Mouse (Mus musculus) small intestine, adult 2 months (tissue): Measurements from ENCODE around the gene Gpatch11. TPM values are rescaled to one million over a fixed set of nuclear protein-coding genes. Genes with fewer than 3 reads are reported as not detected.

Source experiments
- H3K27ac ChIP-seq: fragments of 200-500 bp; 2 replicates; pipeline ENCODE4 v1.5.1; 2012; ENCODE audit warnings: low read depth, low read length, control low read depth, inconsistent platforms; ENCODE audit not compliant: insufficient read depth
- H3K27me3 ChIP-seq: fragments of 200-500 bp; 2 replicates; pipeline ENCODE4 v1.6.1; 2012; ENCODE audit warnings: mild to moderate bottlenecking, moderate library complexity, low read length, inconsistent platforms; ENCODE audit not compliant: control insufficient read depth, insufficient read depth
- H3K36me3 ChIP-seq: fragments of 200-500 bp; 2 replicates; pipeline ENCODE4 v1.6.1; 2012; ENCODE audit warnings: mild to moderate bottlenecking, low read length, control low read depth, inconsistent platforms; ENCODE audit not compliant: control insufficient read depth, insufficient read depth
- H3K4me1 ChIP-seq: fragments of 200-500 bp; 2 replicates; pipeline ENCODE4 v1.6.1; 2012; ENCODE audit warnings: low read length, inconsistent platforms, mixed read lengths; ENCODE audit not compliant: control insufficient read depth, insufficient read depth, insufficient read length
- H3K4me3 ChIP-seq: fragments of 200-500 bp; 2 replicates; pipeline ENCODE4 v1.5.1; 2012; ENCODE audit warnings: low read depth, mild to moderate bottlenecking, control low read depth, inconsistent platforms, low read length, moderate library complexity
- CTCF ChIP-seq: fragments of 200-500 bp; IDR thresholded peaks from 2 replicates; pipeline ENCODE4 v1.5.1; 2012; ENCODE audit warnings: low read depth, mild to moderate bottlenecking, control low read depth, inconsistent platforms, low read length, moderate library complexity, mixed read lengths; ENCODE audit not compliant: insufficient replicate concordance, insufficient read length; ENCODE audit errors: extremely low read depth
- POLR2A ChIP-seq: fragments of 200-500 bp; IDR thresholded peaks from 2 replicates; pipeline ENCODE4 v1.6.1; 2012; ENCODE audit warnings: low read depth, mild to moderate bottlenecking, control low read depth, inconsistent platforms, low read length, moderate library complexity
- WGBS: fragments of 180-500 bp; shearing (Covaris S2); methylation state at CpG from one replicate; pipeline ENCODE4 v1.1.7; 2018; 5-methylcytosine and 5-hydroxymethylcytosine counted together
- polyA plus RNA-seq: library from polyadenylated mRNA; depleted of rRNA; stranded (reverse); fragments of >200 nt; gene quantifications from 2 replicates; pipeline ENCODE4 v1.2.3, GENCODE M21; 2012

Gene Gpatch11
- polyA plus RNA-seq, 1 experiment: 6.5 TPM

- peak; percentile 90 for TF ChIP-seq POLR2A
- TF ChIP-seq CTCF: no peak
- 1% methylated on average over 28 of the region's 28 CpGs for WGBS
- peaks cover 3% of the 10 kb centered on the region; the same call in 1 of the 2 replicates for H3K4me1 ChIP-seq
- peak within 1 kb of the TSS; percentile 78 for H3K4me3 ChIP-seq
- no peaks in the 10 kb centered on the region for H3K27me3 ChIP-seq
- H3K27ac ChIP-seq: peak within 1 kb of the TSS; percentile 89
- H3K36me3 ChIP-seq: peaks cover 12% of the 10 kb centered on the region
Measured at GRCm38 (mm10) chr17:78882401-78883112, 47.2 kb downstream of the Gpatch11 start, which contains the start of gene Eif2ak2. Eif2ak2 (minus strand) TSS chr17:78882573.

DNA sequence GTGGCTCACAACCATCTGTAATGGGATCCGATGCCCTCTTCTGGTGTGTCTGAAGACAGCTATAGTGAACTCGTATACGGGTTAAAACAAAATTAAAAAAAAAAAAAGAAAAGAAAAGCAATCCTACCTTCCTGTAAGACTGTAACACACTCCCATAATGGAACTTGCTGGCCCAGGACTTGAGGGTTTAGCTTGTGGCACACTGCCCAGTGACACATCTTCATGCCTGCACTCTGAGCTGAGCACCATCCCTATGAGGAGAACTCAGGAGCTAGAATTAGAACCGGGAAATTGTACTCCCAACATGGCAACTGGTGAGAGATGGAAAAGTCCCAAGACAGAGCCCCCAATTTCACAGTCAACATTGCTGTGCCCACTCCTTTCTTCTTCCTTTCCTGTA lies 47.9 kb downstream of the Gpatch11 start:
- H3K27ac ChIP-seq: no peak overlapping the region
- TF ChIP-seq CTCF (no peak), POLR2A (no peak)
- peaks cover 5% of the 10 kb centered on the region for H3K36me3 ChIP-seq
- H3K4me1 ChIP-seq: peaks cover 3% of the 10 kb centered on the region; the same call in 1 of the 2 replicates
- 88% methylated on average over 4 of the region's 4 CpGs for WGBS
- no peak overlapping the region for H3K4me3 ChIP-seq
- no peaks in the 10 kb centered on the region for H3K27me3 ChIP-seq

GRCm38 (mm10) chr17:78885286-78886065 lies 50.1 kb downstream of the Gpatch11 start:
- H3K27me3 ChIP-seq: no peaks in the 10 kb centered on the region
- H3K27ac ChIP-seq: no peak overlapping the region
- no peak overlapping the region for H3K4me3 ChIP-seq
- no peaks in the 10 kb centered on the region for H3K36me3 ChIP-seq
- H3K4me1 ChIP-seq: peaks cover 3% of the 10 kb centered on the region; the same call in 1 of the 2 replicates
- 80% methylated on average over 5 of the region's 5 CpGs for WGBS
- no peak for TF ChIP-seq CTCF
- TF ChIP-seq POLR2A: no peak

DNA sequence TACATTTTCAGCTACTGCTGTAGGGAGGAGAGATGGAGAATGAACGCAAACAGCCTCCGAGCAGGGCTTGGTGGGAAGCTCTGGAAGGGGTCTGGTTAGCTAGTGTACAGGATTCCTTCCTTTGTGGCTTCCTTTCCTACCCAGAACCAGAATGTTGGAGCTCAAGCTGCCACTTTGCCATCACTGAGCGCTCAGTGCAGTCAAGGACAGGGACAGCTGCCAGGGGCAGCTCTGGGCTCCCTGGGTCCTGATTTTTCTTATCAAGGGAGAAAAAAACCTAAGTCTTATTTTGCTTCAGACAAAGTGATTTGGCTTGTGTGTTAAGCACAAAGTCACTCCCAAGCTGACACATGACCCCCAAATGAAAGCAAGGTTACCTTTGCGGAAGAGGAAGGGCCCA lies 53.2 kb downstream of the Gpatch11 start:
- WGBS: 85% methylated on average over 4 of the region's 4 CpGs
- TF ChIP-seq POLR2A: no peak
- no peak for TF ChIP-seq CTCF
- Histone ChIP-seq H3K4me3 (no peak overlapping the region), H3K36me3 (no peaks in the 10 kb centered on the region), H3K27ac (no peak overlapping the region), H3K4me1 (no peaks in the 10 kb centered on the region), H3K27me3 (no peaks in the 10 kb centered on the region)

GRCm38 (mm10) chr17:78889184-78889583 lies 53.8 kb downstream of the Gpatch11 start:
- WGBS: 63% methylated on average over 3 of the region's 3 CpGs
- no peaks in the 10 kb centered on the region for H3K4me1 ChIP-seq
- TF ChIP-seq POLR2A (no peak), CTCF (no peak)
- no peaks in the 10 kb centered on the region for H3K27me3 ChIP-seq
- no peak overlapping the region for H3K4me3 ChIP-seq
- H3K36me3 ChIP-seq: no peaks in the 10 kb centered on the region
- H3K27ac ChIP-seq: no peak overlapping the region

DNA sequence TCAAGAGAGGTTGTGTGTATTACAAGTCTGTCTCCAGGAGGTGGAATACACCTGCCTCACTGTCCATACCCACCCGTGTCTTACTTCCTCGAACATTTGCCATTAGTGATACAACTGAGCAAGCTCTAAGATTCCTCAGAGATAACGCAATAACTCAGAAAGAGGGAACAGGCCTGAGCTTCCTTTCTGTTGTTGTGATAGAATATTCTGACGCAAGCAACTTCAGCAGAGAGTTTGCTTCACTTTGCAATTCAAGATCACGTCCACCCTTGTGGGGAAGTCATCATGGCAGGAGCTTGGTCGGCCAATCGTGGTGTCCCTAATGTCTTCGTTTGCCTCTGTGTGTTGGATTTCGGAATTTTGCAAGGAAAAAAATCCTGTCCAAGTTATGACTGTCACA lies 55.7 kb downstream of the Gpatch11 start:
- Histone ChIP-seq H3K27ac (no peak overlapping the region), H3K27me3 (no peaks in the 10 kb centered on the region), H3K36me3 (no peaks in the 10 kb centered on the region), H3K4me3 (no peak overlapping the region), H3K4me1 (no peaks in the 10 kb centered on the region)
- WGBS: 71% methylated on average over 9 of the region's 9 CpGs
- TF ChIP-seq POLR2A: no peak
- no peak for TF ChIP-seq CTCF

- H3K4me3 ChIP-seq: no peak overlapping the region
- TF ChIP-seq POLR2A (no peak), CTCF (no peak)
- H3K36me3 ChIP-seq: no peaks in the 10 kb centered on the region
- H3K4me1 ChIP-seq: no peaks in the 10 kb centered on the region
- 69% methylated on average over 7 of the region's 7 CpGs for WGBS
- no peaks in the 10 kb centered on the region for H3K27me3 ChIP-seq
- H3K27ac ChIP-seq: no peak overlapping the region
Measured at GRCm38 (mm10) chr17:78894991-78895390, 59.6 kb downstream of the Gpatch11 start.
